Mouse (Mus musculus) layer of hippocampus, postnatal 10 days (tissue): ENCODE results near the gene Morc1. TPM values are rescaled to one million over a fixed set of nuclear protein-coding genes. Genes with fewer than 3 reads are reported as not detected.
A peak's percentile ranks its signal among the peaks of the same experiment; 100 is the strongest.

Experiments
- DNase-seq, 2 experiments: peaks; one replicate each; pipeline ENCODE4 v3.0.0; 2021; ENCODE audit warnings: low spot score in 2 of 2
- long read RNA-seq: library from polyadenylated mRNA; stranded (forward); transcript quantifications from one replicate; pipeline ENCODE4 v2.0.0, GENCODE M21; 2023
- total RNA-seq, 2 experiments: library from RNA; stranded (reverse); gene quantifications; 2 replicates each; pipeline ENCODE4 v1.2.3; 2021

Gene Morc1
- total RNA-seq = under 1 TPM; 0.18 to 0.39 TPM
- long read RNA-seq, partial matches to known transcripts = 0 of 1 reads
- long read RNA-seq, other reads (novel, unspliced or antisense) = 1 of 1 reads

GRCm38 (mm10) chr16:48431027-48431426 is at the start of gene Morc1:
TSS of gene Morc1 (plus strand) at chr16:48431237.
- DNase-seq = no peak

GRCm38 (mm10) chr16:48383582-48384257 is 47.3 kb upstream of the Morc1 start:
- no peak for DNase-seq

- peak; percentile 10 to 25 for DNase-seq
These were observed 44.1 kb upstream of the Morc1 start for GRCm38 (mm10) chr16:48386982-48387381.

- DNase-seq = no peak
These were observed 35.8 kb upstream of the Morc1 start for GRCm38 (mm10) chr16:48395278-48395677.

DNA sequence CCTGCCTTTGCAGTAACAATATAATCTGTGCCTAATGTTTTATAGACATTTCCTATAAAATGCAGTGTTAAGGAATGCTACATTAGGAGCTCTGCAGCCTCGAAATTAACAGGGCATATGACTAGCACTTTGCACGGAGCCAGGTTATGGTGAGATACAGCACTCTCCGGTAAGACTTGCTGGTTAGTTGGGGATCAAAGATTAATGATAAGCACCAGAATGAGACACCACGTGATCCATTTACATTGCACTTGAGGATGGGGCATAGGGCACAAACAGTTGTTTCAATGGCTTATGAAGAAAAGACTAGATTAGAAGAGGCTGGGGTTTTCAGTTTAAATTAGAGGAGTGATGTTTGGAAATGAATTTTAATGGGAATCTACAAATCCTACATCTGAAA is 28.1 kb upstream of the Morc1 start:
- DNase-seq = no peak

GRCm38 (mm10) chr16:48403423-48403822 is 27.6 kb upstream of the Morc1 start:
- DNase-seq = no peak

DNA sequence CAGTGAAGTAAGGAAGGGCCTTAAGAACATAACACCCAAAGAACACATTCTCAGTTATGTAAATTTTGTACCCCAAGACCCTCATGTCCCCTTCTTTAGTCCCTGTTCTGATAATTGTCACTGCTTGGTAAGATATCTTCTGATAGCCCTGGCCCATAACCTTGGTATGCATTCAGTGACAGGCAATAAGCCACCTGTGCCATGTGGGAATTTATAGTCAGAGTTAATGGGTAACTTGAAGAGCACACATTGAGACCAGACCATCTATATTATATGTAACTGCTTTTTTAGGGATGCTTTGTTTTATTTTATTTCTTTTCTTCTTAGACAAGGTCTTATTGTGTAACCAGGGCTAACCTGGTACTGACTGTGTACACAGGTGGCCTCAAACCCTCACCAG is 27.0 kb upstream of the Morc1 start:
- no peak for DNase-seq

DNA sequence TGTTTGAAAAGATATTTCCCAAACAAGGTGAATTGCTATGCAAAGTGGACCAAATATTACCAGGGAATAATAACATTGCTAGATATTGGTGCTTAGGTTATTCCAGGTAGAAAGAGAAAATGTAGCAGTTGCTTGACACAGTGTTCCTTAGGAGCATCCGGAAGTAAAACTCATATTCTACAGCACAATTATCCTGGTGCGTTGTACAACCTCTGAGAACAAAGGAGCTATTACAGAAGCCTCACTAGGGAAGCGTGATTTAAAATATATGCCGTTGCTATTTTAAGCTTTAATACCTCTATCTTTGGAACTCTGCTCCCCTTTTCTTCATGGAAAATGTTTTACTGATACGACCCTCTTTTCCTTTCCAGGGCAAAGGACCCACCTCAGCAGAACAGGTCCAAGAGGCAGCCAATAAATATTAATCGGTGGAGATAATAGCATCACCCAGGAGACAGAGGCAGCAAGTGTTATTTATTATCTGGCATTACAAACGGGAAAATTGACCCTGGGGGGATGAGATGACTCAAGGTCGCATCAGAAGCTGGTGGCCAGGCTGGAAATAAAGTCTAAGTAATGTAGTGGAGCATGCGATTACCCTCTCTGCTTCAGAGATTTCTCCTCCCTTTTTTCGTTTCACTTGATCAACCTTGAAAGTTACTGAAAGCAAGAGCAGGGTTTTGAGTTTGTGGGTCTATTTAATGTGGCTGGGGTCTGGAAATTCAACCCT is 25.2 kb upstream of the Morc1 start:
- DNase-seq = no peak

DNA sequence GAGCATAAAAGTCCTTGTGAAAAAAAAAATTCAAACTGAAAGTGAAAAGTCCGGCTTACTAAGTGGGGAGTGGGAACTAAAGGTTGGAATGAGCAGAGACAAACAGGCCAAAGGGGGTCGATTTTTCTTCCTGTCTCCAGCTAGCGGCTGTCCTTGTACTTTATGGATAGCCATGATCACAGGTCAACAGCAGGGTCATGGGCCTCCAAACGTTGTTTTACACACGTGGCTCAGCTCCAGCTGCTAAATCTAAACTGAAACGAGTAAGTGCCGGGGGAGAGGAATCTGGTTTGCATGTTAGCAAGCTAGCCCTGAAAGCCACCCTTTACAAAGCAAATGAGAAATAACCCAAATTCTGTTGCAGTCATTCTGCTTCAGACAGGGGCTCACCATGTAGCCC is 21.5 kb upstream of the Morc1 start:
- DNase-seq = no peak

GRCm38 (mm10) chr16:48410125-48410524 is 20.9 kb upstream of the Morc1 start:
- DNase-seq = no peak

DNA sequence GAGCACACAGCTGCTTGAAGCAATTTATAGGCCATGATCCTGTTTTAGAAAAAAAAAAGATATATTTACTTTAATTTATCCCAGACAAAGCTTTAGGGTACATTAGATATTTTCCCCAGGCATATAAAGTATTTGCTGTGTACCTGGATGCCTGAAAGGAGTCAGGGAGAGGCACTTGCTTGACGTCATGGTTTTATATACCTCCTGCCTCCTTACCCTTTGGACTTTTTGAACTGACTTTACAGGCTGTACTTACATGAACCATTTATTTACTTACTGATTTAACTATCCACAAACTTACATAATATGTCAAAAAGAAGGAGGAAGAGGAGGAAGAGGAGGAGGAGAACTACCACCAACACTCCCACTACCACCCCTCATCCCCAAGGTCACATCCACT is 18.8 kb upstream of the Morc1 start, which contains the start of gene Gm5485:
Gene Gm5485 (minus strand): TSS at position 171 of the 400 bp plus-strand sequence.
- no peak for DNase-seq

DNA sequence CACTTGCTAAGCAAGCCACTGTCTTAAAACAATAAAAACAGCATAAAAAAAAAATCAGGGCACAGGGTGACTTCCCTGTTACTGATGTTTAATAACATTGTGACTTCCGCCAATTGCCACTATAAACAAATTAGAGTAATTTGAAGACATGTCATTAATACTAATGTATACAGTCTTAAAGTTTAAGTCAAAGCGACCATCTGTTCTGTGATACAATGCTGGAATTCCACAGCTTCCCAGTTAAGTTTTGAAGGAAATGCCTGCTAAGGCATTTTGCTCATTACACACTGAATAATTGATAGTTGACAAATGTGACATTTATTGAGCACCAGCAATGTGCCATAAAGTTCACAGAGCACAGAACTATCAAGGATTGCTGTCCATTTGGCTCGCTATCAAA is 12.5 kb upstream of the Morc1 start:
- DNase-seq = no peak

DNA sequence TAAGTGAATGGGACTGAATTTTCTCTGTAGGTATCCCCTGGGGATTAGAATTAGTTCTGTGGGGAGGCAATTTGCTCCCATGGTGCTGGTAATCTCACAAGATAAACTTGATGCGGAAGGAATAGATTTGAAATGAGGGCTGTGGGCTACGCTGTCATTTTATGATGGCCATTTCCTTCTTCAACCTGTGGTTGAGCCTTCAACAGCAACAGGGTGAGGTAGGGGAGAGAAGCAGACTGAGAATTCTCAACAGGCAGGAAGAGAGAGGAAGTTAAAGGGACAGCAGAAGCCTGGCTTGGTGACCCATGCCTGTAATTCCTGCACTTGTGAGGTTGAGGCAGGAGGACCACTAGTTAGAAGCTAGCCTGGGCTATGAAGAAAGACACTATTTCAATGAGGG is 12.0 kb upstream of the Morc1 start:
- no peak for DNase-seq

DNA sequence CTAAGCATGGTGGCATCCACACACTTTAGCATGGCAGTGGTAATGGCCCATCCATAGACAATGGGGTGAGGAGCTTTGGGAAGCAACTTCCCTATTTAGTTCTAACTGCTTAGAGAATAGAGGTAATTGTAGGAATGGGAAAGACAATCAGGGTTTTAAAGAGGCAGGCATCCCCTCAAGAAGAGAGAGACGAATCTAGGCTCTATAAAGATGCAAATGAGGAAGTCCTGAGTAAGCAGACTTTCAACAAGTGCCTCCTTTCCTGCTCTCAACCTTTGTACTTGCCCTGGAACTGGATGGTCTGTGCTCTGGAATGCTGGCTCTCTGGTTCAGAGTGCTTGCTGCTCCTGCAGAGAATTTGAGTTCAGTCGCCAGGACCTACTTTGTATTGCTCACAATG is 8.5 kb upstream of the Morc1 start:
- DNase-seq = no peak

DNA sequence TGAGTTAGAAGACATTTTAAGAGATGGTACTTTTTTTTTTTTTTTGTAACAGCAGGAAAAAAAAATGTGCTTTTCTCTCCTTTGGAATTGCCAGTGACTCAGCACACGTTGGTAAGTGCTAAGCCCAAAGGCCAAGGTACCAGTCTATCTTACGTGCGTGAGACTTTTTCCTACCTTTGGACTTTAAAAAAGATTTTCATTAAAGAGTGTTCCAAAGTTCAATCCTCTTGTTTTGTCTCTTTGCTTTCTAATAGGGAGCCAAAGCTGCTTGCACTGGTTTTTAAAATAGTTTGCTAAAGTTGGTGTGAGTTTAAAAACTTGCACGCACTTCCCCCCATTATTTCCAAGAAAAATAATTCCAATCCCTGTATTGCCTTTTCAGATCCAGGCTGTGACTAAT is 7.0 kb upstream of the Morc1 start:
- no peak for DNase-seq

GRCm38 (mm10) chr16:48429427-48429826 is 1.6 kb upstream of the Morc1 start:
- peak in 1 of 2 experiments; percentile 13 for DNase-seq

- DNase-seq = no peak
These were observed 4.4 kb downstream of the Morc1 start for GRCm38 (mm10) chr16:48435454-48435853.

DNA sequence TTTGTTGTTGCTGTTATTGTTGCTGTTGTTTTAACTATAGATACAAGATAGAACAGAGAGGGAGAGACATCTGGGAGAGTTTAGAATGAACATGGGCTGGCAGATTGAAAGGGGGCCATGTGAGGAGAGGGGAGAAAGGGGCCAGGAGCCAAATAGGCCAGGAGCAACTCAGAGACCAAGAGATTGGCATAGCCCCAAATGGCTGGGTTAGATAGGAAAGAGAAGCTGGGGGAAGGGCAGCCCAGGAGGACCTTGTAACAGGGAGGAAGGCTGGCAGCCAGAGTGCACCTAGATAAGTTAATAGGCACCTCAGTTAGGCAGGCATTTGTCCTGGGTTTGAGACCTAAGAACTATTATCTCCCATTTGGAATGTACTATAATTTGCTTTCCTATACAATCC is 6.4 kb downstream of the Morc1 start:
- DNase-seq = no peak

DNA sequence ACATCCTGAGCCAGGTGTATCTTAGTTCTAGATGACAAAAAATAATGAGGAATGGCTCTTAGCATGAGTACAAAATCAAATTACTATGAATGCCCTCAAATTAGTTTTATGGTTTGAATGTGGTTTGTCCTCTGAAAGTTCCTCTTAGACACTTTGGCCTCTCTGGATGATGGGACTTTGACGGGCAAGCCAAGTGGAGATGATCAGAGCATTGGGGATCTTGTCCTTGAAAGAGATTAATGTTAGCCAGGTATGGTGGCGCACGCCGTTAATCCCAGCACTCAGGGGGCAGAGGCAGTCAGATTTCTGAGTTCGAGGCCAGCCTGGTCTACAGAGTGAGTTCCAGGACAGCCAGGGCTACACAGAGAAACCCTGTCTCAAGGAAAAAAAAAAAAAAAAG is 13.6 kb downstream of the Morc1 start:
- no peak for DNase-seq

GRCm38 (mm10) chr16:48446161-48446925 is 15.3 kb downstream of the Morc1 start:
- DNase-seq = no peak

GRCm38 (mm10) chr16:48453264-48453663 is 22.2 kb downstream of the Morc1 start:
- no peak for DNase-seq

- DNase-seq = no peak
These were observed 42.4 kb downstream of the Morc1 start for GRCm38 (mm10) chr16:48473396-48473795.
